Mouse (Mus musculus): Measurements from ENCODE around the gene Atp10a.

DNA sequence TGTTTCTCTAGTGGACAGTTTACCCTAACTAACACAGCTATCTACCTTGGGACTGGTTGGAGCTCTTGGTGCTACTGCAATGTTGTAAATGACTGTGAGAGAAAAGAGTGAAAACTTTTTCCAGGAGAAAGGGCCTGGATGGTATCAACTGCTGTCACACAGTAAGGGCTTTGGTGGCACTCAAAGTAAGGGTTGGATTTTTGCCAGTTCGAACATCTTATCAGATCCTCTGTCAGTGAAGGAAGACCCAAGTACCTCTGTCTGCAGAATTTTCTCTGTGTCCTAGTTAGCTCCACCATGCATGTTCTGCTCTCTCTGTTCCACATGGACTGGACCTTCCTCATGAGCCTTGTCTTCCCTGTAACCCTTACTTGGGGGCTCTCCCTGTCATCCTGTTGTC lies 99.9 kb downstream of the Atp10a start:
- TF ChIP-seq GATA1 (IDR thresholded peaks at IDR 0.05; ENCODE audit: low read length) (no peak), TAL1 (IDR thresholded peaks at IDR 0.05; ENCODE audit: low read length) (no peak)

Data from erythroblast, embryonic 14.5 days (primary cell).